Mouse (Mus musculus): ENCODE results near the gene Fbxw25. TPM values are rescaled to one million over a fixed set of nuclear protein-coding genes. Genes with fewer than 3 reads are reported as not detected.
"Not testable (repeated sequence)": the region's sequence is repeated elsewhere in the genome, so short reads cannot be mapped to it uniquely, and the experiment has no call there.

Gene Fbxw25
- not detected for total RNA-seq (2021)
- long read RNA-seq: 0 reads

DNA sequence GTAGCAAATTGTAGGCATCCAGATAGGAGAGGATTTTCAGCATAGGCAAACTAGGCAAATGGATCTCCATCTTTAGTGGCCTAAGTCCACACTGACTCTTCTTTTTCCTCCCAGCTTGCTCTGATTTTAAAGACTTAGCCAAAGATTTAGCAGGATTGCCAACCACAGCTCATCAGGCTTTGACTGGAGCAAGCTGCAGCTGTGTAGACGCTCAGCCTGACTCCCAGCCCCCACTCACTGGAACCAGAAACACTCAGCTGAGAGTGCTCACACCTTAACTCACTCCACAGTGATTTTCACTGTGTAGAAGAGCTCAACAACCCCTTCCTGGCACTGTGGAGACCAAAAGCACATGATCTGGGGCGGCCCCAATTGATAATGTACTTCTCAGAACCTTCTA is at the start of gene Fbxw25:
Gene Fbxw25 (minus strand): TSS at position 101 of the 400 bp plus-strand sequence.
- DNase-seq (ENCODE audit: low spot score in 2 of 2): not testable (repeated sequence)

GRCm38 (mm10) chr9:109702600-109702999 is 38.1 kb upstream of the Fbxw25 start, which contains the start of gene Fbxw18:
Fbxw18 (minus strand) TSS chr9:109702700.
- not testable (repeated sequence) for DNase-seq (ENCODE audit: low spot score in 2 of 2)

GRCm38 (mm10) chr9:109685299-109685698 is 20.8 kb upstream of the Fbxw25 start:
- peak; percentile 3 to 69 for DNase-seq (ENCODE audit: low spot score in 2 of 2)

DNA sequence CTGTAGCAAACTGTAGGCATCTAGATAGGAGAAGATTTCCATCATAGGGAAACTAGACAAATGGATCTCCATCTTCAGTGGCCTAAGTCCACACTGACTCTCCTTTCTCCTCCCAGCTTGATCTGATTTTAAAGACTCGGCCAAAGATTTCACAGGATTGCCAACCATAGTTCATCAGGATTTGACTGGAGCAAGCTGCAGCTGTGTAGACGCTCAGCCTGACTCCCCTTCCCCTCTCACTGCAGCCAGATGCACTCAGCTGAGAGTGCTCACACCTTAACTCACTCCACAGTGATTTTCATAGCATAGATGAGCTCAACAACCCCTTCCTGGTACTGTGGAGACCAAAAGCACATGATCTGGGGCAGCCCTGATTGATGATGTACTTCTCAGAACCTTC is 38.5 kb downstream of the Fbxw25 start, which contains the start of gene Fbxw24:
Gene Fbxw24 (minus strand): TSS at position 101 of the 400 bp plus-strand sequence.
- DNase-seq (ENCODE audit: low spot score in 2 of 2): not testable (repeated sequence)

DNA sequence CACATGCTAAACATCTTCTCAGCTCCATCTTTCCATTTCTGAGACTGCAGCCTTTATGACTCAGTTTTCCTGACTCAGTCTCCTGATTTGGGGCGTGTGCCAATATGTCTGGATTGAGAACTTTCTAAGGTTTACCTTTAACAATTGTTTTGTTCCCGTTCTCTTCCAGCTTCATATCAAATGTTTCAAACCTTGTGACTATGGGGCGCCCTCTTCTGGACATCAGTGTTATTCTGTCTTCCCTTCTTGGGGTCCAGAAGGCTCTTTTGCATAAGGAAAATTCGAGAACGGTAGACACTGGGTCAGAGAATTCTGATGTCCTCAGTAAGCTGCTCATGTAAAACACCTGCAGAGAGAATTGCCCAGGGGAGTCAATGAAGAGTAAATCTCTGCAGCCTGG is 57.6 kb downstream of the Fbxw25 start:
- peak; percentile 7 to 63 for DNase-seq (ENCODE audit: low spot score in 2 of 2)

- DNase-seq (ENCODE audit: low spot score in 2 of 2): not testable (repeated sequence)
Measured at GRCm38 (mm10) chr9:109602128-109602527, 62.3 kb downstream of the Fbxw25 start.

DNA sequence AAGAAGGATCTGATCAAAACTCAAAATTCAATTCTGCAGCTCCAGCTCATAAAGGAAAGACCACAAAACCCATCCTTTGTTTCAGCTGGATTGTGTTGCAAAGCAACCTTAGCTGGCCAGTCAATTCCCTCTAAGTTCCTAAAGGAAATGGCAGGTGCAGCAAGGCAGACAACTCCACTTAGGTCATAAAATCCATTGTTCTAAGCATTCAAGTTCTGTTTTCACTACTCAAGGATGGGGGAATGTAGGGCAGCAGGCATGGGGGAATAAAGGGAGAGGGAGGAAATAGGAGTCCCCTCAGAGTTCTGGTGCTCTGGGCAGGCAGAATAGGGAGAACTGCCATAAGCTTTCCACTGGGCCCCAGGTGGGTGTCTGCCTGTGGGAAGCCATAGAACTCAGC is 67.2 kb downstream of the Fbxw25 start:
- DNase-seq (ENCODE audit: low spot score in 2 of 2): no peak

Other genes with a start within 250 kb of the Fbxw25 start
- gene Fbxw16, start 215.5 kb downstream of the Fbxw25 start, total RNA-seq (2021): not detected
- gene Fbxw19, start 168.8 kb downstream of the Fbxw25 start, total RNA-seq (2021): not detected
- gene Fbxw15, start 96.4 kb downstream of the Fbxw25 start, total RNA-seq (2021): not detected
- gene Fbxw24, start 38.6 kb downstream of the Fbxw25 start, total RNA-seq (2021): not detected
- gene Fbxw18, start 38.0 kb upstream of the Fbxw25 start, total RNA-seq (2021): not detected
- gene Fbxw26, start 81.4 kb upstream of the Fbxw25 start, total RNA-seq (2021): not detected
- not detected for gene Fbxw27, start 126.0 kb upstream of the Fbxw25 start, total RNA-seq (2021)
- gene Spink8, start 147.6 kb upstream of the Fbxw25 start, total RNA-seq (2021): 10 to 100 TPM; 67.1 to 79.6 TPM
- 10 to 100 TPM in 1 of 2 experiments, 1 to 10 TPM in 1; 9.3 to 13.2 TPM for gene Nme6, start 168.1 kb upstream of the Fbxw25 start, total RNA-seq (2021)
- gene Camp, start 185.0 kb upstream of the Fbxw25 start, total RNA-seq (2021): not detected
- 1 to 10 TPM; 4.6 to 4.9 TPM for gene Cdc25a, start 210.9 kb upstream of the Fbxw25 start, total RNA-seq (2021)